Mouse (Mus musculus) frontal cortex, postnatal 25 days (tissue): Measurements from ENCODE around the gene Gcg.
A peak's percentile ranks its signal among the peaks of the same experiment; 100 is the strongest.

ENCODE experiments used
- DNase-seq, 2 experiments: peaks; one replicate each; pipeline ENCODE4 v3.0.0; 2022; ENCODE audit warnings: low spot score in 2 of 2

Gene Gcg

DNA sequence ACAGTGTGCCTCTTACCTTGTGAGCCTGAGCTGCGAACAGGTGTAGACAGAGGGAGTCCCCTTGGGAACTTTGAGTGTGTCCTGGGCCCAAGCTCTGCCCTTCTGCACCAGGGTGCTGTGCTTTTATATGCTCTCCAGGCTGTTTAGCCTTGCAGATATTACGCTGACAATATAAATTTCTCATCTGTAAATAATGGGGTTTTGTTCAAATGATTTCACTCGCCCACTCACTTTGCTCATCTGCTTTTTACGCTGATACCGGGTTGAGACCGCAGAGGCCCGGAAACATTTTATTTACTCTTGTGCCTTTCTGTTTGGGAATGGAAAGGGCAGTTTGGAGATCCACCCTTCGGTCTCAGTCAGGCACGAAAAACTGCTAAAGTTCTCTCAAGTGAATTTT is at the start of gene Gcg:
Gene Gcg, minus strand, starts transcription at position 101 of the 400 bp plus-strand sequence.
- no peak for DNase-seq

DNA sequence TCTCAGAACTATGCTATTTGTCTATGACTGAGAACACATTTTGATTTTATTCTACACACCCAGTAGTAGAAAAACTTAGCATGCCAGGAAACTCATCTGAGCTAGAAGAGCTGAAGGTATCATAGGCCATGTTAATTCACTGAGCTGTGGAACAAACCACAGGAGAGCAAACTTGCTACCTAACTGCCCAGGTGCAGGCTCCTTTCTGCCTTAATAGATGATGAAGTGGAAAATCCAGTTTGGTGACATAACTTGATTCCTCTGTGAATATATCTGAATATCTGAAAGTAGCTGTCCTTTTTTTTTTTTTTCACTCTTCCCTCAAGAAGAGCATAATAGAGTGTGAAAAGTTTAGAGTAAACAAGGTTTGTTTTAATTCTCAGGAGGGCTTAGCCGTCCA is 47.6 kb upstream of the Gcg start:
- DNase-seq = no peak

DNA sequence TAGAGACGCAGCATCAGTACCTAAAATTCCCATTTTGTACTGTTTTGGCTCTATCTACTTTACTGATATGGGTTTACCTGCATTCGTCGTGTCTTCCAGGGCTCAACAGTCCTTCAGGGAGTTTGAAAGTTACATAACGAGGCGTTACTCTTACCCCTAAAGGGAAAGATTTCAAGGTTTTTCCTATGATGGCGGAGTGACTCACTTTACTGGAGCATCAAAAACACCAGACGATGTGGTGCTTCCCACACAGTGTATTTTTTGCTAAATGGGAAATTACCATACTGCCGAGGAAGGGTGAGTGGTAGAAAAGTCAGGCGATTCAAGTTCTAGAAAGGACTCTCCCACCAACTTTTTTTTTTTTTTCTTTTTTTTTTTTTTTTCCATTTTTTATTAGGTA is 42.9 kb upstream of the Gcg start:
- no peak for DNase-seq

DNA sequence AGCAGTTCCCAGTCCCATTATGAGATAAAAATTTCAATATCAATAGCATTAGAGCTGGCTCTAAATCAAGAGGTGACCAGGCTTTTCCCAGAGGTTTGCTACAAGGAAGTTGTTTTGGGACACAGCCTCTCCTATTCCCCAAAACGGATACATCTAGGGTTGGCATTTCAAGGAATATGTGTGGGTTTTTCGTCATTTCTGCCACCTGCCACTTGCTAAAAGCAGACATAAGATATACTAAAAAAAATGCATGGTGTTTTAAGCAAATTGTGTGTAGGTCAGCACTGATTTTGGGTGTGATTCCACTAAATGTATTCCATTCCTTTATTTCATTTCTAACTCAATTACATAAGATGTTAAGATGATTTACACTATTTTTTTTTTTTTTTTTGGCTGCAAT is 34.3 kb upstream of the Gcg start:
- no peak for DNase-seq

DNA sequence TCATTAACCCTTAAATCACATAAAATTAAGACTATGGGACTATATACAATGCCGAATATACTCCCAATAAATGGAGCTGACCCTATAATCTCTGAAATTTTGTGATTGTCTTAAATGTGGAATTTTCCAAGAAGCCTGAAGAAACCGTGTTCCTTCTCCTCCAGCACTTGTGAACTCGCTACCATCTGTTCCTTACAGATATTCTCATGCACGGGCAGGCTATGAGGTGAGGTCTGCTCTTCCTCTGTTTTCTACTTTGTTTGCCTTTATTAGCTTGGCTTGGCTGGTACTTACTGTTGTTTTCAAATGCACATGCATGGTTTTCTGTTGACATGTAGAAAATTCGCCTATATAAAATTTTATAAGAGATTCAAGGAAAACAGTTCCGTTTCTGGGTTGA is 31.0 kb upstream of the Gcg start:
- DNase-seq = no peak

DNA sequence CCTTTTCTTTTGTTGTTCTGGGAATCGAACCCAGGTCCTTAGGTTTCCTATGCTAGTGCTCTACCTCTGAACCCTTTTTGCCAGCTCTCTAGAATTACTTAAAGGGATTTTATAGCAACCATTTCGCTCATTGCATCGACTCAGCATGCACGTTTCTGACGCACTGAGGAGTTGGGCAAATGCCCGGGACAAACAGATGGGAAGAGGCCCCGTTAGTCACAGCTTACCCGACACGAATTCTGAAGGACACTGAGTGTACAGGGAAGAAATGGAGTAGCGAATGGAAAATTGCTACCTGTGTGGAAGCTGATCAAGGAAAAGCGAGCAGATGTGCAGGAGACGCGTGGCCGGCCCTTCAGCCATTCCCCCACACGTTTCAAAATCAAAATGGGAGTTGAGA is 30.0 kb upstream of the Gcg start:
- DNase-seq = peak; percentile 39 to 54

DNA sequence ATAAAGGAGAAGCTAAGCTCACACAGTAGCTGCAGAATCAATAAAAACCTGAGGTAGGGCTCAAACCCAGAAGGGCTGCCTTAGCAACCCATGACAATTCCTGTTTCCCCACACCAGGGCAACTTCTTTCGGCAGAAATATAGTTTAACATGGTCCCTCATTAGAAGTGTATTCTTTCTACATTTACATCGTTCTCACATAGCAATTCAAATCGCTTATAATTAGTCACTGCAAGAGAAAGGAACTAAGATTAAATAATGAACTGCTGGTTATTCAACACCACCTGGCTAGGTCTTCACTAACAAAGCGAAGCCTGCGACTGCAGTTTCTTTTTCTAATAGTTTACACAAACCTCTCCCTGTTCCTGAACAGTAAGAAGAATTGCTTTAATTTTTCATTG is 23.7 kb upstream of the Gcg start:
- no peak for DNase-seq

DNA sequence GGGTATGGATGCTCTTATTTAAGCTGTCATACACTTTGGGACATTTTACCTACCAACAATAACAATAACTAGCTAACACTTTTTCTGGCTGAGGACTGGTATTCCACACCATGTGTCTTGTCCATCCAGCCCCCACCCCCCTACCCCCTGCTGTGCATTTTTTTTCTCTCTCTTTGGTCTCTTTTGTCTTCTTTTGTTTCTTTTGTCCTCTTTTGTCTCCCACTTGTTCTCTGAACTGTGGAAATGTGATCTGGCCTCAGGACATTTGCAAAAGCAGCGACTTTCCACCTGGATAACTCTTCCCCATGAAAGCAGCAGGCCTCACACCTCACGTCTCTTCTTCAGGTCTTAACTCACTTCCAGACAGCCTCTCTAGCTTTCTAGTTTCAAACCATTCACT is 23.0 kb upstream of the Gcg start:
- DNase-seq = no peak

DNA sequence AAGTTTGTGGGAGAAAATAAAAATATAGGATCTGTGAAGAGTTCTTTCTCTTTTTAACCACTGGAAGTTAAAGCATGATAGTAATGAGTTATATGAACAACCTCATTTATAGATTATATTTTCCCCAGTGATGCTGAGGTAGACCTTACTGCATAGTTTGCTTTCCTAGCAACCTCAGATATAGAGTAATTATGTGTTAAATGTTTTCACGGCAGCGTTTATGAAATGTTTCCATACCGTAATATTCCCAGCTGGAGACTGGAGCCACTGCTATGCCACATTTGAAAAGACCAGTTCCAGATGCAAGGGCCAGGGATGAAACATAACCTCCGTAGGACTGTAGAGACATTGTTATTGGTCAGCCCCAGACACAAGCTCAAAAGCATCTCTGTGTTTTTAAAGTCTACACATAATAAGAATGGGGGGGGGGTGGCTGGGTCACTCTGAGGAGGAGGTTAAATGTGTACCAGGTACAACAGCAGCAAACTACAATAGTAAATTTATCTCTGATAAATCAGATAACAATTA is 20.9 kb upstream of the Gcg start:
- no peak for DNase-seq

DNA sequence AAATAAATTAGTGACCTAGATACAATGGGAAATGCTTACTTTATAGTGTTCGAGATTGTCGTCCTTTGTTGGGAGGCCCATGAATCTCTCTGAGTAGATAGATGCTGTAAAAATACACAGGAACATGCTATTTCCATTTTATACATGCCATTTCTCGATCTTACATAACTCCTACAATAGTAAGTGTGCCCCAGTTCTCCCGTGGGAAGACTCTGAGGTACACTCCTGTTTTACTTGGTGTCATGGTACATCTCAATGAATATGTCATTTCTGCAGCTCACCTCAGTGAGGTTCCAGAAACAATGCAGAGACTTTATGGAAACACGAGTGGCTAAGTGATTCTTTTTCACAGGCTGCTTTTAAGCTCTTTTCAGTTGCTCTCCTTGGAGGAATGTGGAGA is 19.9 kb upstream of the Gcg start:
- DNase-seq = no peak

DNA sequence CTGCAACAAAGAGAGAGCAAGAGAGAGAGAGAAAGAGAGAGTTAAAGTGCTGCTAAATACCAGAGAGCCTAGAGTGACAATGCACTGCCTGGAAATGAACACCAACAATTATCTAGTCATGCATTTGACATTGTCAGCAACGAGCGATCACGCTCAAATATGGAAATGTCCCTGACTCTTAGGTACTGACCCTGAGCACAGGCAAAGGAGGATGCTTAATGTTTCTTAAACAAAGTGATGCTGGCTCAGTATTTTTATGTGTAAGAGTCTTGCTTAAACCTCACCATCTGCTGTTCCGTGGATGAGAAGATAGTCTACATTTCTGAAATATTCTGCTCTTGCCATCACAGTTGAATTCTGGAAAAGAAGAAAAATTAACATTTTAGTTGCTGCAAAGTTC is 19.1 kb upstream of the Gcg start:
- no peak for DNase-seq

DNA sequence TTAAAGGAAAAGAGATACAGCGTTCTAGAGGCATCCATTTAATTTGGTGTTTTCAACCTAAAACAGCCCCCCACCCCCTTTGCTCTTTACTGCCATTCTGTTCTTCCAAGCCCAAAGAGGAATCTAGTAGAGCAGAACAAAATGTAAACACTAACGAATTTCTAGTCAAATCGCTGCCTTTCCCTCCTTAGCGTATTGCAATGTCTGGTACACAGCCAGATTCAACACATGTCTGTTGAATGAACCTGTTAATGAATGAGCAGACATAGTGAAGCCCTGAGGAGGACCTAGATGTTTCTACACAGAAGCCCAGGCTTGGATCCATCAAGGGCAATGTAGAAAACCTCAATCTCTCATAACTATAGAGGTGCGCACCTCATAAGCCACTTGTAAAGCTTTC is 15.4 kb upstream of the Gcg start:
- no peak for DNase-seq

DNA sequence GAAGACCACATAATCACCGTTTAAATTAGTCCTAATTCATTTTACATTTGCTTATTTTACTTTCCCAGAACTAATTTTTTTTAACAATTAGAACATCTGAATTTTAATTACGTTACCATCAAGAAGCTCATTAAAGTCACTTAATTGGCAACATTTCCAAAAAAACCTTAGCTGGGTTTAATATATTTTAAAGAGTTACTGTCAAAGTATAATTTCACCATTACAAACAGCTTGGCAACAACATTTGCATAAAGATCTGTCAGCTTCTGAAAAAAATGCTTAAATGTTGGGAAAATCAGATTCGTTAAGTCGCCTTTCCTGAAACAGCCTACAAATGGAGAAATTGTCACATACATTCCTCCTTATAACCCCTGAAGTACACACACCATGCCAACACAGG is 14.6 kb upstream of the Gcg start:
- no peak for DNase-seq

DNA sequence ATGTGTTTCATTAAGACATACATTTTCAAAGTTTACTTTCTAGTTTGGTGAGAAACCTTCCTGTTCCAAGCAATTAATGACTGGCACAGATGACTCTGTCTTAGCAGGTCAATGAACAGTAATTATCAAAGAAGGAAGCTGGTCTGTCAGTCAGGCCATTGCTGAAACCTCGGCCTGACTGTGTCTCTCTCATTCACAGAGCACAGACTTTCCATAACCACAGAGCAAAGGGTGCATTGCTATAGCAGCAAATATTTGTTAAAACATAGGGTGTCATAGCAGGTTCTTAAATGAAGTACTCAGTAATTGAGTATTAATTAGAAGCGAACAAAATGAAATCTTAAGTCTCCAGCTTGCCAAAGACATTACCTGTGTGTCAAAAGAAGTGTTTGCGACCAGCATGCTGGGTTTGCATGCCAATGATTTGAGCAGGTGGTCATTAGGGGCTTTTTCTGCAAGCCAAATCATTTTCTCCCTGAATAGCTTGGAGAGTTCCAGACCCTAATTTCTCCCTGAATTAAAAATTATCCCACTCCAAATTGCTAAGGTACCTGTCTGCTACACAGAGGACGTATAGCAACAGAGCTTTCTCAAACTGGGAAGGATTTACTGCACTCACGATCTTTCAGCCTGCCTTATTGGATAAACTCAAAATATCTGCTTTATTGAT is 14.0 kb upstream of the Gcg start:
- DNase-seq = no peak

DNA sequence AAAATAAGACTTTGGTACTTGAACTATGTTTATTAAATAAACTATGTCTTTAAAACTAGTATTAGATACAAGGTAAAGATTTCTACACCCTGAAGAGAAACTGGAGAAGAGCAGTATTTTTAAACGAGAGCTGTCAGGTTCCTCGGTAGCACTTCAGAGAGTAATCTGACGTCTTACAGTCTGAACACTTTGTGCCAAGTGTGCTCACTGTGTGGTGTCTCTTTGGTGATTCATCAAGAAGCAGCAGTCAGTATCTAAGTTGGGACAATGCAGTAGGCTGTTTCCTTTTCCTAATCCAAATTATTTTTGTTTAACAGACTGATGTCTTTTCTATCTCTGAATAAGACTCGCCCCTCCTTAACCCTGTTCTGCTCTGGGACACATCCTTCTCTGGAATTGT is 12.0 kb upstream of the Gcg start:
- DNase-seq = no peak

DNA sequence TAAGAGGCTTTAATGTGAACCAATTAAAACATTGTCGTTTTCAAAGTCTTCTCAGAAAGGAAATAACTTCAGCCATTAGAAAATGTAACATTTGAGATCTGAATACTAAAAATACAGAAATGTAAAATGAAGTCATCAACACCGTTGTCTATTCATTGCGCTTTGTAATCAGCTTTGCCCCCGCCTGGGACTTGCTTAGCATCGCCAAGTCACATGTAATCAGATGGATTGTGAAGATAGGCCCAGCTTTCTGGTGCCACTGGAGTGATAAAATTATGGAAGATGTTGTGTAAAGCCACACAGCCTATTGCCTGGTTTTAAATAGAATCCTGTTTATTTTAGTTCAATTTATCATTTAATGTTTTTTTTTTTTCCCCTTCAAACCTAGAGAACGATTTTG is 6.4 kb upstream of the Gcg start:
- DNase-seq = no peak

DNA sequence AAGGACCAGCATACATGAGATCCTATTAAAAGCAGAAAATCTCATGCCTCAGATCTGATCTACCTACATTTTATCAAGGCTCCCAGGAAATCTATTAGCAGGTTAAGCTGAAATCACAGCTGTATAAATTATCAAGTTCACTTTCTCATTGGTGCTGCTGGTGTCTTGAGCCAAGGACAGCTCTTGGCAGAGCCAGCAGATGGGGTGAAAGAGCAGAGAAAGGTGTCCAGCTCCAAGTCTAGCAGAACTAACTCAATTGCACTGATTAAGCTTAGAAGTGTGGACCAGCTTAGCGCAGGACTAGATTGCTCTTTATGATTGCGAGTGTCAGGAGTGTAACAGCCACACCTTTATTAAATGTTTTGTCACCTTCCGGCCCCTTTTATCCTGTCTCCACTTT is 1.5 kb upstream of the Gcg start:
- no peak for DNase-seq

DNA sequence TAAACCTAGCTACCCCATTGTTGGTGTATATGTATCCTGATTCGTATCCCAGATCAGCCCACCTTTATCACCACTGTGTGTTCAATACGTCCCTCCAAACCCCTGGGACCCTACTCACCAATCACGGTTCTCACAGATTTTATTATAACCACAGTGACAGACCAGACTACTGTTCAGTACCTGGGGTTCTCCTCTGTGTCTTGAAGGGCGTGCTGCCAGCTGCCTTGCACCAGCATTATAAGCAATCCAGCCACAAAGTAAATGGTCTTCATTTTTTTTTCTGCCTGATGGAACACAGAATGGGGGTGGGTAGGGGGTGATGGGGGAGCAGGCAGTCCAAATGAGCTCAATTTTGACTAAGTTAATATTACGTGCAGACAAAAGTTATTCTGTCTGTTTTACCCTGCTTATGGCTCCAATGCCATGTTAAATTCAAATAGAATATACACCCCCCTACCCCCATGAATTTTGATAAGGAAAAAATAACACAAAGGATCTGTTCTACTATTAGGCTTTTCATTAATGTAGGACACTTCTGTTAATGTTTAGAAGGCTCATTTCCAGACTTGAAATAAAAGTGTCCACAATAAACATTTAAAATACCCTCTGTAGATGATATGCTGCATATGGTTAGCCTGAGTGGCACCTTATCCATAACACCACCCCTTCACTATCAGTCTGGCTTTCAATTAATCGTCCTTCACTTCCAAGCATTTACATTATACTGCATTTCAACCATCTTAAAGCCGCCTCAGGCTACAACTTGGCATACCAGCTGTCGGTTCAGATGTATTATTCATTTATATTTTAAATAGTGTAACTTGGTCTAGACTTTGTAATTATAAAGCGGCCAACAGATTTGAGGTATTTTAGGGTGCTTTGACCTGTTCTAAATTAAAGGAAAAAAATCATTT is 2.9 kb downstream of the Gcg start:
- no peak for DNase-seq

DNA sequence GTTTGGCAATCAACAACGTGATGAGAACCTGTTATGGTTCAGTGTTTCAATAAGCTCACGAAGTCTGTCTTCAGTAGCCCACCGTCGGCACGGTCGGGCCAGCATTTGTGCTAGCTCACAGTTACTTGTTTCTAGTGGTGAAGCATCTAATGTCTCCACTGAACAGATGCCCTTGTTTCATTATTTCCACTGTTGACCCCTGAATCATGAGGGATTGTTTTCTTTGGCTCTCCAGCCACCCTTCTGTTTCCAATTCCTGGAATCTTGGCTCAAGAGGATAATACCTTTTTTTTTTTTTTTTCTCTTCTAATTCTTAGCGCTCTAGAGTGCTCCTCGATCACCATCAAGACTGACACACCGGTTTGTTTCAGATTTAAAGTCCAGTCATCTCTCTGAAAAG is 13.9 kb downstream of the Gcg start:
- DNase-seq = no peak

DNA sequence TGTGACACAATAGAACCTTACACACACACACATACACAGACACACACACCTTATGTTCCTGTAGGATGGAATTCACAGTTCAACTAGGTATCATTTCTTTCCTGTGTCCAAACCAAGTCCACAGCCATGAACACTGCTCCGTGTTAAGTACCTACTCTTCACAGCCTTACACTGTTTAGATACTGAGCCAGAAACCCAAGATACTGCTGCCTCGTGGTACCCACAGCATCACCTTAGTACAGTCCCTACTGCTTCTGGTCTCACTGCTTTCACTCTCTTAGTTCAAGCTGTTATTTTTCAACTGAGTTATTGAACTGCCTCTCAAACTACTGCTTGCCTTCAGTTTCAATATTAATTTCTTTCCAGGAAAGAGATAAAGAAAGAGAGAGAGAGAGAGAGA is 20.2 kb downstream of the Gcg start:
- DNase-seq = no peak

DNA sequence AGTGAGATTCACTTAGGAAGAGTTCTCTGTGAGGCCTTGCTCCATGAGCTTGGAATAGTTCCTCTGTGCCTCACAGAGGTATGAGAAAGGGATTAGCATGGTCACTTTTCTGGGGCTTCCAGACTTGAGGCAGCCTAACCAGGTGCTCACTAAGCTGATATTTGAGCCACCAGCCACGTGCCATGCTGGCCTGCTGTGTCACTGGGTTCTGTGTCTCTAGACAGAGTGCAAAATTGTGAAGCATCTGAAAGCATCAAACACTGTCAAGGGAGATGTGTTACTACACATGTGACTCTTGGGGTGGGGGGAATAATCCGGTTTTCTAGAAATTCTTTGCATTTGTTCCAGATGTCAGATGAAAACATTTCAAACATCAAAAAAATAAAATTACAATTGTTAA is 21.3 kb downstream of the Gcg start:
- DNase-seq = no peak

DNA sequence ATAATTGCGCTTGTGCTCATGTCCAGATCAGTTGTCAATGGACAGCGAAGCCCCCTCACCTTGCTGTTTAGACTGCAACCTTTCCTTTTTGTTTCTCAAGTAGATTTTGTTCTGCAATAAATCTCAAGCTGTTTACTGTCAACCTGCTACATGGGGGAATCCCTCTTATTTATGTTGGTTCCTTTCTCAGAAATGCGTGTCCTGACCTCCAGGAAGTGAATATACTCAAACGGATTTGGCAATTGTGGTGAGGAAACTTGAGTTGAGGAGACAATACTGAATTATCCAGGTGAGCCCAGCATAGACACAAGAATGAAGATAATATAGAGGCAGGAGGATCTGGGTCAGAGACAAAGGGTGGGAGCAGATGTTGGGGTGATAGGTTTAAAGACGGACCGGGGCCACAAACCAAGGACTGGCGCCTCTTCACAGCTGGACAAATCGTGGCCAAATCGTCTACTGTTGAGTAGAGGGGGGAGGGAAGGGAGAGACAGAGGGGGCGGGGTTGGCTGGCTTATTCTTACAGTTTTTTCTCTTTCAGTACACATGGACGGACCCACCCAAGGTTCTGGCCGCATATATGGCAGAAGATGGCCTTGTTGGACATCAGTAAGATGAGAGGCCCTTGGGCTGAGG is 22.5 kb downstream of the Gcg start:
- no peak for DNase-seq

DNA sequence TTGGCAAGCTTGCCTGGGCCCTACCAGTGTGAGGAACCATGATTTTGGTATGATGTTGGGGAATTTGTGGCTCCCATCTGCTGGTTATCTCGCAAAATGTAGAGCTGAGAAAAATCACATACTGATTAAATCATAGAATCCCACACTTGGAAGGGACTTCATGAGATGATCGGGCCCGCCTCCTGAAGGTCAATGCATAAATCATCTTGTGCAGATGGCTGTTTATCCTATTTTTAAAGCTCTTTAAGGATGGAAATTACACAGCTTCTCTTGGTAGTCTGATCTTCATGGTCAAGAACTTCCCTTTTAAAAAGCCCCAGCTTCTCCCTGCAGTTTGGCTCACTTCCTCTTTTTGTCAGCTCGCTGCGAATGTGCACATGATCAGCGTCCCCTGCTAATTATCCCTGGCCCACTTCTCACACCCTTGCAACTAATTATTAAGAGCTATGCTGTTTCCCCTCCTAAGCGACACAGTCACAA is 23.2 kb downstream of the Gcg start:
- no peak for DNase-seq
